Mouse (Mus musculus) frontal cortex, adult (tissue): ENCODE results near the gene Rcbtb2.

ENCODE experiments used
- ATAC-seq: cut with Nextera tagmentation; 2 replicates; pipeline ENCODE4 v1.9.2; 2017; ENCODE audit warnings: mild to moderate bottlenecking, moderate library complexity, mixed read lengths; ENCODE audit not compliant: low TSS enrichment

Rcbtb2 gene

DNA sequence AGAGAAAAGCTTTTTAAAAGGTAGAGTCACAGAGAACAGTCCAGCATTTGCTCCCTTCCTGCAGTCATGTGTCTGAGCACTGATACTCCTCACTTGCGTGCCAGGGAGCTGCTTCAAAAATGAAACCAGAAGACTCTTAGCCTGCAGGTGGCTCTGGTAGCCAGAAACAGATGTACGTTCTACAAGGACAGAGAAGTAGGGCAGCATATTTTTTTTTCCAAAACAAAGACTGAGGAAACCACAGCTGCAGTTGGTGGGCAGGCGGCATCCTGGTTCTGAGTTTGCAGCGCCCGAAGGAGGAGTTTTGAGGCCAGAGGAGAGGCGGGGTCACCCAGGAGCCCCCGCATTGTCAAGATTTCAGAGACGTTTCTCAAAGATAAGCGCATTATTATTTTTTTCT lies 5.9 kb upstream of the Rcbtb2 start:
- peak; percentile 95 for ATAC-seq

GRCm38 (mm10) chr14:73117411-73118392 lies 5.1 kb upstream of the Rcbtb2 start:
- peak; percentile 1; the same call in 1 of the 2 replicates for ATAC-seq

GRCm38 (mm10) chr14:73118482-73119347 lies 4.1 kb upstream of the Rcbtb2 start:
- ATAC-seq = no peak

GRCm38 (mm10) chr14:73119459-73119858 lies 3.4 kb upstream of the Rcbtb2 start:
- ATAC-seq = no peak

GRCm38 (mm10) chr14:73119966-73120365 lies 2.9 kb upstream of the Rcbtb2 start:
- ATAC-seq = no peak

DNA sequence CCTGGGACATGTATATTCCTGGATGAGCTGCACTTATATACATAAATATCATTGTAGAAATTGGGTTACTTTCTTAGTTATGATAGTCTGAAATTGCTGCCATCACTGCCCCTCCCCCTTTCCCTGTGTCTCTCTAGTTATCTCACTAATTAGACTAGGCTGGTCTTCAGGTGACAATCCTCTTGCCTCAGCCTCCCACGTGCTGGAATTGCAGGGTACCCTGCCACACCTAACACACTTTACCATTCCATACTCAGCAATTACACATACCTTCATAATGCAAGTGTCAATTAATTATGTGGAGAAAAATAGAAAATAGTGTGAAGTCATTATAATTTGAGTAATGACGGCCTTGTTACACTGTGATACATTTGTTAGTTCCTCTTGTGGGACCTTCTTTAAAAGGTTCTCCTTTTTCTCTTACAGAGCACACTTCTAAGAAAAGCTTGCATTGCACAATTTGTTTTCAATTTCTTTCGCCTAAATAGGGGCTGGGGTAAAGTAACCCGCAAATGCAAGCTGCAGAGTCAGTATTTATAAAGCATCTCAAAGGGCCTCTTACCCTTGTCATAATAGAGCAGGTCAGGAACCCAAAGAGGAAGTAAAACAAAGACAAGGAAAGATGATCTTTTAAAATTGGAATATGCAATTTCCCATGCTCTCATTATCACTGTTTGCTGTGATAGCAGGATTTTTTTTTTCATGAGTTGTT lies 470 bp upstream of the Rcbtb2 start:
- ATAC-seq = no peak

- no peak for ATAC-seq
These were observed 544 bp downstream of the Rcbtb2 start for GRCm38 (mm10) chr14:73123381-73123780.

GRCm38 (mm10) chr14:73123786-73124185 lies 949 bp downstream of the Rcbtb2 start:
- no peak for ATAC-seq

GRCm38 (mm10) chr14:73130519-73130918 lies 7.7 kb downstream of the Rcbtb2 start:
- ATAC-seq = no peak

DNA sequence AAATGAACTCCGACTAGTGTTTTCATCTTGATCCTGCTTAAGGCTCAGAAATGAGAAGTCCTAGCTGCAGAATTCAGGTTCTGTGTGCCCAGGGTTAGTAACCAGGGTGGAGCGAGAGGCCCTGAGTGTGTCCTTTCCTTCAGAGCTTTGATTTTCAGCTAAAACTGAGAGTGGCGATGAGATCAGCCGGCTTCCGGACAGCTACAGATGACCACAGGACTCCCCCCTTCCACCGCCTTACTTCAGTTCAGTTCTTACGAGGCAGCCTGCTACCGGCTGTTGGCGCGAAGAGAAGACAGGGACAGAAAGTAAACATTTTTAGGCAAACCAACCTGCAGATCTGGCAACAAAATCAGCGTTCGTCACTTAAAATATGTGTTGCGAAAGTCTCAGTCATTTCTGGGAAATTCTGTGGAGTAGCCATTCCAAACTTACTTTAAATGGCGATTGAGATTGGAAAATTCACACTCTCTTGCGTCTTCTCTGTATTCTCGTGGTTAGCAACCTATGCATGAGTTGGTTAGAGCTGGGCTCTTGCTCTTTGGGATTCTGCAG lies 9.1 kb downstream of the Rcbtb2 start:
- ATAC-seq = no peak

- ATAC-seq = no peak
These were observed 9.9 kb downstream of the Rcbtb2 start for GRCm38 (mm10) chr14:73132731-73133130.

GRCm38 (mm10) chr14:73137234-73137633 lies 14.4 kb downstream of the Rcbtb2 start:
- ATAC-seq = no peak

GRCm38 (mm10) chr14:73138483-73138882 lies 15.6 kb downstream of the Rcbtb2 start:
- ATAC-seq = no peak

GRCm38 (mm10) chr14:73139866-73140265 lies 17.0 kb downstream of the Rcbtb2 start:
- ATAC-seq = no peak

DNA sequence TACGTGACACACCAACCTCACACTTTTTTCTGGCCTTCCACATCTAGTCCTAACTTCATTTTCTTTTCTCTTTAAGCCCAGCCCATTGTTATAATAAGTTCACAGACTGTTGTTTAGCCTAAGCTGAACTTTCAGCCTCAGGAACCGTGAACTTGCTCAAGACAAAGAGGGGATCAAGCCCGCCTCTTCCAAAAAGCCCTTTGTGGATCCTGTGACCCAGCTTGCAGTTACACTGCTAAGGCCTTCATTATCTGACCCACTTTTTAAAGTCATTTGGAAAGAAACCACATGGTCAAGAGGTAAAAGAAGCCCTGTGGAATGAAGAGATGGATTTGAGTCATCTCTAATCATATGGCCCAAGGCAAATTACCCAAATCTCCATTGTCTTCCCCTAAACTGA lies 19.0 kb downstream of the Rcbtb2 start:
- no peak for ATAC-seq

- peak; percentile 39 for ATAC-seq
These were observed 19.6 kb downstream of the Rcbtb2 start for GRCm38 (mm10) chr14:73142421-73142895.

- peak; percentile 75 for ATAC-seq
These were observed 20.3 kb downstream of the Rcbtb2 start for GRCm38 (mm10) chr14:73142896-73143709.

DNA sequence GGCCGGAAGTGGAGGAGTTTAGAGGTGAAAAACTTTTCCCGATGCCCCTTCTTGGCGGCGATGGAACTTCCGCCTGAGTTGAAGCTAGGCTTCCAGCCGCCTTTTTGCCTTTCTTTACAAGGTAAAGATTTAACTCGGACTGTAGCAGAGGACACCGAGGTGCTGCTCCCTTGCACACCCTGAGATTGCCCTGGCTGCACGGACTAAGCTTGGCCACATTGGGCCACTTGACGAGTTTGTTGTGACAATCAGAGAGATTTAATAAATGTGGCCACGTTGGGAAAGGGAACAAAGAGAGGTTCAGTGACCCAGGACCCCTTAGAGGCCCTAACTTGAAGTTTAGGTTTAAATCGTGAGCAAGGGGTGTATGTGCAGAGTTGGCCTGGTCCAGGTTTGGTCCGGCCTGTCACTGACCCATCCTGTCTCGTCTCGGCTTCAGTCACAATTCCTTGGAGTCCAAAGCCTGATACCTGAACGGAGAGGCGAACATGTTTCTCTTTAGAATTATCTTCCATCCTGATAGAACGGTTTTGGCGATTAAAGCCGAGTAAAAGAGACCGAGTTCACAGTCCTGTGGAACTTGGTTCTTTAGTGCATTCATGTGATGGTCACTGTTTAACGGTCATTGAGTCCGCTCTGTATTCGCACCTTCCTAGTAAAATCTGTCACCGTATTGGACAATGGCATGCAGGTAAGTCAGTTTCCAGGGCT lies 21.0 kb downstream of the Rcbtb2 start:
- ATAC-seq = peak; percentile 14; the same call in 1 of the 2 replicates

DNA sequence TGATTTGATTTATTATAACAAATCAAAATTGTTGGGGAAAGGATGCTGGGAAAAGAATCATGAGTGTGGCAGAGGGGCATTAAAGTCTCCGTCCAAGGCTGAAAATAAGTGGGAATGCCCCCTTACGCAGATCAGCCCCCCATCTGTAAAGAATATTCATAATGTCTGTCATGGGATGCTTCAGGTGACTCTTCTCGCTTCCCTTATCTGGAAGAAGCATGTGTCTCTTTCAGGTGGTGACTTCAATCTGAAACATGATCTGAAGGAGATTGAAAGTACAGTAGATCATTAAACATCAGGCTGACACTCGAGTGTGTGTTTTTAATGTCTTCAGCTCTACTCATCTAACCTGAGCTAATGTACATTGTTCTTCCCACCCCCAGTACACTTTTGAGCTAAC lies 22.7 kb downstream of the Rcbtb2 start:
- ATAC-seq = no peak

DNA sequence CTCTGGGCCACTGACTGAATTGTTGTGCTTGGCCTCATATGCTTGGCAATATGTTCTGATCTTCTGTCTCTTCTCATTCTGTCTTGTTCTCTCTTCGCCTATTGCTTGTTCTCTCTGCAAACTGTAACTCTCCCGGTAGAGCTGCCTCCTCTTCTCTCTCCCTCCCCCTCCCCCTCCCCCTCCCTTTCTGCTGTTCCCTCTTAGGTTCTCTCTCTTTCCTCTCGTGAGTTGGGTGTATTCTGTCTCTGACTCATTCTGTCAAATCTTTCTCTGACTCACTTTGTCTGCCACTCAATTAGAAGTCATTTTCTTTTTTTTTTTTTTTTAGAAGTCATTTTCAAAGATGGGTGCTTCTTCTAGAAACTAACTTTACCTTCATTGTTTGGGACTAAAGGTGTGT lies 23.9 kb downstream of the Rcbtb2 start:
- ATAC-seq = no peak
